Mouse (Mus musculus) heart, adult 8-10 months (tissue): ENCODE results near the gene Synm. TPM values are rescaled to one million over a fixed set of nuclear protein-coding genes. Genes with fewer than 3 reads are reported as not detected.
A peak's percentile ranks its signal among the peaks of the same experiment; 100 is the strongest.

Experiments used
- DNase-seq: peaks from one replicate; pipeline ENCODE4 v3.0.0; 2022; ENCODE audit warnings: low spot score
- total RNA-seq, 4 experiments: library from RNA; stranded (reverse); gene quantifications; 2 replicates each; pipeline ENCODE4 v1.2.4; 2022

Synm gene
- total RNA-seq, 4 experiments from 2014 or later = 9.0 to 12.2 (median 9.9) TPM

- DNase-seq = no peak
Measured at GRCm38 (mm10) chr7:67749441-67750239, 9.9 kb downstream of the Synm start.

GRCm38 (mm10) chr7:67747731-67748305 is 11.7 kb downstream of the Synm start:
- no peak for DNase-seq

GRCm38 (mm10) chr7:67741706-67742105 is 17.8 kb downstream of the Synm start:
- DNase-seq = peak; percentile 48

- peak; percentile 47 for DNase-seq
Measured at GRCm38 (mm10) chr7:67740796-67741195, 18.7 kb downstream of the Synm start.

- peak; percentile 41 for DNase-seq
Measured at GRCm38 (mm10) chr7:67740382-67740781, 19.2 kb downstream of the Synm start.

GRCm38 (mm10) chr7:67732276-67732675 is 27.3 kb downstream of the Synm start:
- no peak for DNase-seq

- no peak for DNase-seq
Measured at GRCm38 (mm10) chr7:67730431-67731110, 29.0 kb downstream of the Synm start.

- DNase-seq = no peak
Measured at GRCm38 (mm10) chr7:67728809-67729208, 30.7 kb downstream of the Synm start.

GRCm38 (mm10) chr7:67728203-67728602 is 31.3 kb downstream of the Synm start:
- no peak for DNase-seq

- no peak for DNase-seq
Measured at GRCm38 (mm10) chr7:67725016-67725415, 34.5 kb downstream of the Synm start.

GRCm38 (mm10) chr7:67724536-67724935 is 35.0 kb downstream of the Synm start:
- no peak for DNase-seq

- no peak for DNase-seq
Measured at GRCm38 (mm10) chr7:67722163-67722562, 37.4 kb downstream of the Synm start.

GRCm38 (mm10) chr7:67718804-67719203 is 40.7 kb downstream of the Synm start:
- DNase-seq = peak; percentile 21

- no peak for DNase-seq
Measured at GRCm38 (mm10) chr7:67717520-67717919, 42.0 kb downstream of the Synm start.

GRCm38 (mm10) chr7:67716925-67717324 is 42.6 kb downstream of the Synm start:
- DNase-seq = no peak

- DNase-seq = no peak
Measured at GRCm38 (mm10) chr7:67716213-67716878, 43.2 kb downstream of the Synm start.

GRCm38 (mm10) chr7:67715176-67715575 is 44.4 kb downstream of the Synm start:
- DNase-seq = peak; percentile 67

- peak; percentile 26 for DNase-seq
Measured at GRCm38 (mm10) chr7:67713820-67714510, 45.6 kb downstream of the Synm start.

- DNase-seq = no peak
Measured at GRCm38 (mm10) chr7:67710216-67710615, 49.3 kb downstream of the Synm start.

- no peak for DNase-seq
Measured at GRCm38 (mm10) chr7:67708160-67708559, 51.4 kb downstream of the Synm start.

- no peak for DNase-seq
Measured at GRCm38 (mm10) chr7:67701252-67701914, 58.2 kb downstream of the Synm start.
